Mouse (Mus musculus) liver, embryonic 14.5 days (tissue): ENCODE measurements around the gene Golga5. TPM values are rescaled to one million over a fixed set of nuclear protein-coding genes. Genes with fewer than 3 reads are reported as not detected.

ENCODE experiments used
- ATAC-seq: fragments of 200-750 bp; cut with Nextera tagmentation; 2 replicates; pipeline ENCODE4 v1.8.0; 2017; ENCODE audit warnings: moderate number of reproducible peaks, mild to moderate bottlenecking, moderate library complexity; ENCODE audit not compliant: insufficient read depth
- DNase-seq, 3 experiments: peaks; one replicate each; pipeline ENCODE4 v3.0.0-alpha.2; 2012 to 2013; ENCODE audit warnings: low read depth in 3 of 3, low spot score in 3 of 3
- H3K27ac ChIP-seq: fragments of 300-500 bp; sonication (generic); 2 replicates; pipeline ENCODE4 v1.5.1; 2014; ENCODE audit warnings: moderate library complexity, mild to moderate bottlenecking, control low read depth, inconsistent platforms
- H3K27me3 ChIP-seq: fragments of 300-500 bp; sonication (generic); 2 replicates; pipeline ENCODE4 v1.6.1; 2014; ENCODE audit warnings: mild to moderate bottlenecking, low read length, moderate library complexity; ENCODE audit not compliant: control insufficient read depth, insufficient read depth
- H3K36me3 ChIP-seq: fragments of 300-500 bp; sonication (generic); replicated peaks from 2 replicates; pipeline ENCODE4 v1.6.1; 2014; ENCODE audit warnings: low read depth; ENCODE audit not compliant: control insufficient read depth, insufficient read depth
- H3K4me1 ChIP-seq, 2 experiments: fragments of 200-500 bp in 1 of 2; fragments of 300-500 bp in 1 of 2; sonication (generic) in 1 of 2; replicated peaks; 2 replicates each; pipeline ENCODE4 v1.6.1; 2012 to 2014; ENCODE audit warnings: antibody characterized with exemption in 1 of 2, inconsistent platforms in 1 of 2, low read length in 1 of 2; ENCODE audit not compliant: control insufficient read depth in 2 of 2, insufficient read depth in 2 of 2
- H3K4me2 ChIP-seq: fragments of 300-500 bp; sonication (generic); 2 replicates; pipeline ENCODE4 v1.6.1; 2014; ENCODE audit warnings: low read depth, mild to moderate bottlenecking, control low read depth, moderate library complexity
- H3K4me3 ChIP-seq, 2 experiments: fragments of 200-500 bp in 1 of 2; fragments of 300-500 bp in 1 of 2; sonication (generic) in 1 of 2; 2 replicates each; pipeline ENCODE4 v1.5.1; 2012 to 2014; ENCODE audit warnings: low read depth in 2 of 2, low read length in 2 of 2, mild to moderate bottlenecking in 2 of 2, control low read depth in 1 of 2, inconsistent platforms in 1 of 2, moderate library complexity in 1 of 2; ENCODE audit not compliant: insufficient read depth in 1 of 2
- H3K9ac ChIP-seq: fragments of 300-500 bp; sonication (generic); replicated peaks from 2 replicates; pipeline ENCODE4 v1.6.1; 2014; ENCODE audit warnings: mild to moderate bottlenecking, control low read depth, moderate library complexity
- H3K9me3 ChIP-seq: fragments of 300-500 bp; sonication (generic); 2 replicates; pipeline ENCODE4 v1.6.1; 2016; ENCODE audit warnings: low read length, mixed read lengths; ENCODE audit not compliant: control insufficient read depth
- CTCF ChIP-seq: IDR thresholded peaks from 2 replicates; pipeline ENCODE4 v1.5.1; 2016; ENCODE audit warnings: antibody characterized with exemption, low read depth, control low read depth
- EP300 ChIP-seq: IDR thresholded peaks from 2 replicates; pipeline ENCODE4 v1.6.1; 2016; ENCODE audit warnings: antibody characterized with exemption, low read depth
- WGBS: fragments of 180-500 bp; shearing (Covaris S2); extraction: QIAGEN DNeasy Blood & Tissue Kit; methylation state at CpG from one replicate; pipeline ENCODE4 v1.1.7; 2014; ENCODE audit not compliant: insufficient replicate concordance; 5-methylcytosine and 5-hydroxymethylcytosine counted together
- polyA plus RNA-seq, 2 experiments: library from polyadenylated mRNA; depleted of rRNA in 1 of 2; stranded (reverse) in 1 of 2; unstranded in 1 of 2; fragments of >200 nt; fragmentation: Nextera tagmentation in 1 of 2; extraction: Ambion mirVana in 1 of 2; gene quantifications; 2 replicates each; pipeline versions ENCODE4 v1.2.1 to v1.2.3; 2012 to 2014

The Golga5 gene
- polyA plus RNA-seq, 2 experiments, result 10.1 to 12.8 TPM

GRCm38 (mm10) chr12:102514751-102515150, 45.8 kb downstream of the Golga5 start:
- Histone ChIP-seq H3K9ac (no peak overlapping the region), H3K4me2 (no peak overlapping the region), H3K36me3 (no peaks in the 10 kb centered on the region), H3K4me3 (no peak overlapping the region), H3K4me1 (no peaks in the 10 kb centered on the region), H3K9me3 (no peaks in the 10 kb centered on the region), H3K27ac (no peak overlapping the region), H3K27me3 (no peaks in the 10 kb centered on the region)
- WGBS, result 74% methylated on average over 6 of the region's 6 CpGs
- ATAC-seq, result no peak
- no peak for TF ChIP-seq EP300
- no peak for TF ChIP-seq CTCF
- no peak for DNase-seq

GRCm38 (mm10) chr12:102516151-102516550, 47.2 kb downstream of the Golga5 start:
- no peak overlapping the region for H3K27ac ChIP-seq
- H3K9me3 ChIP-seq, result no peaks in the 10 kb centered on the region
- WGBS, result 69% methylated on average over 4 of the region's 4 CpGs
- no peak for TF ChIP-seq EP300
- TF ChIP-seq CTCF, result no peak
- H3K36me3 ChIP-seq, result no peaks in the 10 kb centered on the region
- H3K27me3 ChIP-seq, result no peaks in the 10 kb centered on the region
- H3K4me2 ChIP-seq, result no peak overlapping the region
- H3K4me3 ChIP-seq, result no peak overlapping the region
- H3K9ac ChIP-seq, result no peak overlapping the region
- DNase-seq (no peak), ATAC-seq (no peak)
- no peaks in the 10 kb centered on the region for H3K4me1 ChIP-seq

- no peak for TF ChIP-seq CTCF
- no peak for TF ChIP-seq EP300
- Histone ChIP-seq H3K4me2 (no peak overlapping the region), H3K9me3 (no peaks in the 10 kb centered on the region), H3K27me3 (no peaks in the 10 kb centered on the region), H3K36me3 (no peaks in the 10 kb centered on the region), H3K4me3 (no peak overlapping the region), H3K27ac (no peak overlapping the region), H3K9ac (no peak overlapping the region), H3K4me1 (no peaks in the 10 kb centered on the region)
- no peak for DNase-seq
- WGBS, result 35% methylated on average over 13 of the region's 13 CpGs
- ATAC-seq, result no peak
Measured at GRCm38 (mm10) chr12:102517647-102518046, 48.7 kb downstream of the Golga5 start.

GRCm38 (mm10) chr12:102519929-102520720, 51.2 kb downstream of the Golga5 start:
- H3K27ac ChIP-seq, result no peak overlapping the region
- H3K4me3 ChIP-seq, result no peak overlapping the region
- H3K36me3 ChIP-seq, result no peaks in the 10 kb centered on the region
- no peak for TF ChIP-seq CTCF
- no peak for TF ChIP-seq EP300
- no peak for DNase-seq
- no peaks in the 10 kb centered on the region for H3K9me3 ChIP-seq
- H3K9ac ChIP-seq, result no peak overlapping the region
- no peak for ATAC-seq
- no peaks in the 10 kb centered on the region for H3K27me3 ChIP-seq
- H3K4me2 ChIP-seq, result no peak overlapping the region
- no peaks in the 10 kb centered on the region for H3K4me1 ChIP-seq
- 67% methylated on average over 12 of the region's 12 CpGs for WGBS

GRCm38 (mm10) chr12:102521777-102522319, 52.9 kb downstream of the Golga5 start:
- no peak overlapping the region for H3K4me2 ChIP-seq
- H3K4me3 ChIP-seq, result no peak overlapping the region
- ATAC-seq (no peak), DNase-seq (no peak)
- TF ChIP-seq CTCF (no peak), EP300 (no peak)
- H3K27ac ChIP-seq, result no peak overlapping the region
- H3K36me3 ChIP-seq, result no peaks in the 10 kb centered on the region
- no peak overlapping the region for H3K9ac ChIP-seq
- H3K27me3 ChIP-seq, result no peaks in the 10 kb centered on the region
- 50% methylated on average over 13 of the region's 13 CpGs for WGBS
- no peaks in the 10 kb centered on the region for H3K4me1 ChIP-seq
- no peaks in the 10 kb centered on the region for H3K9me3 ChIP-seq
